Mouse (Mus musculus) heart, adult 2 months (tissue): ENCODE measurements around the gene Gm6020. TPM values are rescaled to one million over a fixed set of nuclear protein-coding genes. Genes with fewer than 3 reads are reported as not detected.

ENCODE experiments used
- DNase-seq, 2 experiments: peaks; one replicate each; pipeline ENCODE4 v3.0.0; 2021
- H3K27ac ChIP-seq: fragments of 200-600 bp; 2 replicates; pipeline ENCODE4 v1.8.1; 2022
- H3K27me3 ChIP-seq: fragments of 200-500 bp; 2 replicates; pipeline ENCODE4 v1.6.1; 2012; ENCODE audit warnings: mild to moderate bottlenecking, low read length, inconsistent platforms, mixed read lengths; ENCODE audit not compliant: control insufficient read depth, insufficient read depth
- H3K36me3 ChIP-seq: fragments of 200-500 bp; 2 replicates; pipeline ENCODE4 v1.6.1; 2012; ENCODE audit warnings: low read length, inconsistent platforms; ENCODE audit not compliant: control insufficient read depth, insufficient read depth
- H3K4me1 ChIP-seq: fragments of 200-500 bp; 2 replicates; pipeline ENCODE4 v1.6.1; 2011; ENCODE audit warnings: low read length; ENCODE audit not compliant: control insufficient read depth, insufficient read depth
- H3K4me3 ChIP-seq: fragments of 200-600 bp; 2 replicates; pipeline ENCODE4 v1.8.1; 2022
- H3K79me2 ChIP-seq: fragments of 200-500 bp; replicated peaks from 2 replicates; pipeline ENCODE4 v1.6.1; 2012; ENCODE audit warnings: mild to moderate bottlenecking, inconsistent platforms, low read length, moderate library complexity, mixed read lengths; ENCODE audit not compliant: control insufficient read depth, insufficient read depth
- H3K9ac ChIP-seq: fragments of 200-500 bp; 2 replicates; pipeline ENCODE4 v1.6.1; 2012; ENCODE audit warnings: low read depth, mild to moderate bottlenecking, control low read depth, inconsistent platforms, low read length, mixed read lengths
- CTCF ChIP-seq: fragments of 200-600 bp; IDR thresholded peaks from 2 replicates; pipeline ENCODE4 v1.8.1; 2022; ENCODE audit warnings: antibody characterized with exemption, mild to moderate bottlenecking, moderate library complexity
- EP300 ChIP-seq: fragments of 200-500 bp; IDR thresholded peaks from 2 replicates; pipeline ENCODE4 v1.6.1; 2011; ENCODE audit warnings: low read depth, low read length, control low read depth; ENCODE audit not compliant: insufficient read depth
- POLR2A ChIP-seq: fragments of 200-500 bp; IDR thresholded peaks from 2 replicates; pipeline ENCODE4 v1.6.1; 2011; ENCODE audit warnings: mild to moderate bottlenecking, low read depth, low read length, control low read depth; ENCODE audit not compliant: insufficient read depth
- WGBS: fragments of 180-500 bp; shearing (Covaris S2); methylation state at CpG from one replicate; pipeline ENCODE4 v1.1.7; 2018; 5-methylcytosine and 5-hydroxymethylcytosine counted together
- intact Hi-C: fragments of 180-260 bp; cut with DNase I; formaldehyde crosslinking; loops from one replicate; pipeline ENCODE4 v1.15.1; 2025
- polyA plus RNA-seq: library from polyadenylated mRNA; depleted of rRNA; stranded (reverse); fragments of >200 nt; gene quantifications from 2 replicates; pipeline ENCODE4 v1.2.3, GENCODE M21; 2012
- total RNA-seq, 2 experiments: library from RNA; stranded (reverse); gene quantifications; 2 replicates each; pipeline ENCODE4 v1.2.3; 2021

Gm6020 gene
- total and polyA plus RNA-seq, 3 experiments, result not detected

DNA sequence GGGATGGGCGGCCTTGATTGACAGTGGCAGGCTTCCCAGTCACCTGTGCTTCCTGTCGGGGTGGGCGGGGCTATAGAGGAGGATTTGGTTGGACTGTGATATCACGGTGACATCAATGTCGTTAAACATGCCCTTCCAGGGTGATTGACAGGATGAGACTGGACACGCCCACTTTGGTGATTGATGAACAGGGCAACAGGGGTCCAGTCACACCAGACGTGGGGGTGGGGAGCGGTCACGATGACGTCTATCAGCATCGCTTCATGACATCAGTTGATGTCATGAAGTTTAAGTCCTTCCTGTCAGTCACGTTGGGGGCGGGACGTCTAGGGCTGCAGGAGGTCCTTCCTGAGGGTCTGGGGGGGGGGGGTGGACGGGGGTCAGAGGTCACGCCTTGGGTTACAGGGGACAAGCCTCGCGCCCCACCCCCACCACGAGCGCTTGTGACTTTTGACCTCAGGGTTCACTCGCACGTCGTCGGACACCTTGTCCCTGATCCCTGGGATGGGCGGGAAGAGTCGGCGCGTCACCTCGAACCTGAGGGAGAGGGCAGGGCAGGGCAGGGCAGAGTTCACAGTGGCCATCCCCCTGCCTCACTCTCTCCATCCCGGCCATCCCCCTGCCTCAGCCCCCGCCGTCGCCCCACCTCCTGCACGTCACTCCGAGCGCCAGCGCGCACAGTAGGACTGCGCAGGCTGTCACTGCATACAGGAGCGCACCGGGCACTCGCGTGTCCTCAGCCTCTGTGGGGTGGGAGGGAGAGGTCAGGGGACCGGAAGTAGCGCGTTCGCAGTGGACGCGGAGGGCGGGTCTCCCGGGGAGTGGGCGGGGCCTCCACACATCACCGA, 41.2 kb downstream of the Gm6020 start:
- no peaks in the 10 kb centered on the region for H3K79me2 ChIP-seq
- no peak overlapping the region for H3K9ac ChIP-seq
- no peaks in the 10 kb centered on the region for H3K4me1 ChIP-seq
- H3K4me3 ChIP-seq, result no peak overlapping the region
- no peaks in the 10 kb centered on the region for H3K36me3 ChIP-seq
- DNase-seq, result no peak
- WGBS, result 41% methylated on average over 53 of the region's 53 CpGs
- no peak for TF ChIP-seq EP300
- TF ChIP-seq POLR2A, result no peak
- no peak for TF ChIP-seq CTCF
- no peak overlapping the region for H3K27ac ChIP-seq
- H3K27me3 ChIP-seq, result no peaks in the 10 kb centered on the region
- intact Hi-C loops, result no loop called here

DNA sequence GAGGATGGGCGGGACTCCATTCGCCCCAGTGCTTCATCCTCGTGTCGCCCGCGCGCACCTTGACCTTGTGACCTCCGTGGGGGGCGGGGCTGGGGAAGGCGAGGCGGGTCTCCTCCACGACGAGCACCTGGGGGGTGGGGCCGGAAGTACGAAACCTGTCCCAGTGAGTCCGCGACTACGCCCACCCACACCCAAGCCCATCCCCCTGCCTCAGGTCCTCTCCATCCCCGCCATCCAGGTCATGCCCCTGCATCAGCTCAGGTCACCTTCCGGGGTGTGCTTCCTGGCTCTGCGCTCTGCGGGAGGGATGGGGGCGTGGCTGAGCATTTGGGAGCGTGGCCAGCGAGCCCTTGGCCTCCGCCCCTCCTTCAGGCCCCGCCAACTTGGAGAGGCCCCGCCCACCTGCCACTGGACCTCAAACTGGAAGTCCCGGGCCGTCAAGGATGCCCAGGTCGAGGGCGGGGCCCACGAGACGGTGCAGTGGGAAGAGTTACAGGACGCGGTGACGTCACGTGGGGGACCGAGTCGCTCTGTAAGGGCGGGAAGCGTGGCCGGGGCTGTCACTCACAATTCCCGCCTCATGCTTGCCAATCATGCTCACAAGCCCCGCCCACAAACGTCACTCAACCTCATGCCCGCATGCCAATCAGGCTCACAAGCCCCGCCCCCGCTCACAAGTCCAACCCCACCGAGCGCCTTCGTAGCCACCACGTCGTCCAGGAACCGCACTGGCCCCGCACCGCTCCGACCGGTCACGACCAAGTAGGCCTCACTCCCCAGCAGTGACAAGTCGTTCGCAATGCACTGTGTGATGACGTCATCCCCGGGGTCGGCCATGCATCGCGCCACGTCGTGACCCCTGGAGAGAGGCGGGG, 42.1 kb downstream of the Gm6020 start:
- peak overlapping the region; percentile 9; the same call in 1 of the 2 replicates for H3K9ac ChIP-seq
- H3K4me3 ChIP-seq, result peak overlapping the region; percentile 49
- H3K36me3 ChIP-seq, result no peaks in the 10 kb centered on the region
- H3K79me2 ChIP-seq, result no peaks in the 10 kb centered on the region
- DNase-seq, result peak in 1 of 2 experiments; percentile 31
- intact Hi-C loops, result no loop called here
- no peaks in the 10 kb centered on the region for H3K27me3 ChIP-seq
- 10% methylated on average over 70 of the region's 70 CpGs for WGBS
- H3K4me1 ChIP-seq, result no peaks in the 10 kb centered on the region
- no peak for TF ChIP-seq POLR2A
- TF ChIP-seq EP300, result no peak
- TF ChIP-seq CTCF, result no peak
- no peak overlapping the region for H3K27ac ChIP-seq

DNA sequence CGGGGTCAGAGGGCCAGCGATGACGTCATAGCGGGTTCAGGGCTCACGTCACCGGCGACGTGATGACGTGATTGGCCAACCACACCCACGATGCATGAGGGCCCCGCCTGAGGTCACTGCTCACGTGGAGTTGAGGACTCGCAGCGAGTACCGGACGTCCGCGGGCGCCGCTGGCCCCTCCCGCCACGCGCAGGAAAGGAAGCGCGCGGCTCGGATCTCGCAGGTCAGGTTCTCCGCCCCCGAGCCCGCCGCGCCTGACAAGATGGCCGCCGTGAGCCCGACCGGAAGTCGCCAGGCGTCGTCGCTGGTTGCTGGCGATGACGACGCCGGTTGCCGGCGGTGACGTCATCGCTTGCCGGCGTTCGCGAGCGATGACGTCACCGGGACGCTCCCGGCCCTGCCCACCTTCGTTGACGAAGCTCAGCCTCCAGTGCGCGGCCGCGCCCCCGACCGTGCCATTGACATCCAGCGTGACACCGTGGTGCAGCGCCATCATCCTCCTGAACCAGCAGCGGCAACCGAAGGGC, 42.8 kb downstream of the Gm6020 start:
- Histone ChIP-seq H3K4me3 (peak overlapping the region; percentile 49), H3K36me3 (no peaks in the 10 kb centered on the region), H3K27ac (peak overlapping the region; percentile 28; the same call in 1 of the 2 replicates), H3K79me2 (no peaks in the 10 kb centered on the region), H3K27me3 (no peaks in the 10 kb centered on the region), H3K4me1 (no peaks in the 10 kb centered on the region), H3K9ac (peak overlapping the region; percentile 9; the same call in 1 of the 2 replicates)
- intact Hi-C loops, result no loop called here
- no peak for TF ChIP-seq CTCF
- TF ChIP-seq POLR2A, result no peak
- TF ChIP-seq EP300, result no peak
- peak; percentile 51 to 66 for DNase-seq
- 2% methylated on average over 71 of the region's 71 CpGs for WGBS

DNA sequence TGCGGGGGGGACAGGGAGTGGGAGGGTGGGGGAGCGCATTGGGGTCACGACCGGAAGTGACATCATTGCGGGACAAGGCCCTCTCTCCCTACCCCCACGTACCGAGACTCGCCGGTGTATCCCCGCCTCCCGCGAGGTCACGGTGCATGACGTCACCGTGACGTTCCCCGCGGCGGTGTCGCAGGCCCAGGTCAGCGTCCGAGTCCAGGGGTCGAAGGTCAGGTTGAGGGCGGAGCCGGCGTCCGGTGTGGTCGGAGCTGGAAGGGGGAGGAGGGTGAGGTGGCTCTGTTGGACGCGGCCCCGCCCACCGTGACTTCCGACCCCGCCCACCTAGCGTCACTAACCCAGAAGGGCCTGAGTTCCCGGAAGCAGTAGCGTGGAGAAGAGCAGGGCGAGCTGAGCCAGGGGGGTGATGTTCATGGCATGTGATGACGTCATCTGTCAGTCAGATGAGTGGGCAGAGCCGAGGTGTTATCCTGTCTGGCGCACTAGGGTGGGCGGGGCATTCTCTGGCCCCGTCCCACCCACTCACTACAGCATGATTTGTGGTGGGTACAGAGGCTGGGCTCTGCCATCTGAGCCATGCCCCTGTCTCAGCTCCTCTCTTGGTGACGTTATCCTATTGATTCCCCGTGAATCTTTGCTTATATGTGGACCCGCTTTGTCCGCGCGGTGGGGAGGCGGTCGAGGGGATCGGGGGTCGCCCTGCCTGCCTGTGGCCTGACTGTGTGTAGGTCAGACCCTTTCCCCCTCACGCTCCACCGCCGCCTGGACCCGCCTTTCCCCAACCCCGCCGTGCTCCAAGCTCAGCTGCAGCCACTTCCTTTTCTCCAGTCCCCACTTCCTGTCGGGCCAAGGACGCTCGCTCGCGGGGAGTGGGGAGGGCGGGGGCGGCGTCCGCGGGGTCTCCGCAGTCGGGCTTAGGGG, 43.5 kb downstream of the Gm6020 start:
- no peaks in the 10 kb centered on the region for H3K4me1 ChIP-seq
- H3K4me3 ChIP-seq, result peak overlapping the region; percentile 49
- peak overlapping the region; percentile 56 for H3K9ac ChIP-seq
- H3K27ac ChIP-seq, result peak overlapping the region; percentile 28; the same call in 1 of the 2 replicates
- DNase-seq, result peak; percentile 77 to 86
- no peaks in the 10 kb centered on the region for H3K79me2 ChIP-seq
- H3K36me3 ChIP-seq, result no peaks in the 10 kb centered on the region
- intact Hi-C loops, result no loop called here
- 2% methylated on average over 71 of the region's 71 CpGs for WGBS
- H3K27me3 ChIP-seq, result no peaks in the 10 kb centered on the region
- TF ChIP-seq POLR2A (no peak), EP300 (no peak), CTCF (no peak)
